Mouse (Mus musculus) thymus, postnatal 4 days (tissue): ENCODE data around the gene Il6st.
A peak's percentile ranks its signal among the peaks of the same experiment; 100 is the strongest.

Source experiments
- DNase-seq: peaks from one replicate; pipeline ENCODE4 v3.0.0; 2021

Gene Il6st

DNA sequence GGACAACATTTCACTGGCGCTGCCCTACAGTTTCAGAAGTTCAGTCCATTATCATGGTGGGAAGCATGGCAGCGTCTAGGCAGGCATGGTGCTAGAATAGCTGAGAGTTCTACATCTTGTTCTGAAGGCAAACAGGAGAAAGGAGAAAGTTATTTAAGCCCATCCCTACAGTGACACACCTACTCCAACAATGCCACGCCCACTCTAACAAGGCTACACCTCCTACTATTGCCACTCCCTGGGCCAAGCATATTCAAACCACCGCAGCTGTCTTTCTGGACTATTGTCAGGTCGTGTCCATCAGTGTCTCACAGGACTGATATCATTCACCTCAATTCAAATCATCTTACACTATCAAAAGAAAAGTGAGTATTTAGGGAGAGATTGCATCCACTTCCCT is 22.8 kb downstream of the Il6st start:
- DNase-seq: no peak

- DNase-seq: no peak
Observed at GRCm38 (mm10) chr13:112490036-112490435, 26.2 kb downstream of the Il6st start.

DNA sequence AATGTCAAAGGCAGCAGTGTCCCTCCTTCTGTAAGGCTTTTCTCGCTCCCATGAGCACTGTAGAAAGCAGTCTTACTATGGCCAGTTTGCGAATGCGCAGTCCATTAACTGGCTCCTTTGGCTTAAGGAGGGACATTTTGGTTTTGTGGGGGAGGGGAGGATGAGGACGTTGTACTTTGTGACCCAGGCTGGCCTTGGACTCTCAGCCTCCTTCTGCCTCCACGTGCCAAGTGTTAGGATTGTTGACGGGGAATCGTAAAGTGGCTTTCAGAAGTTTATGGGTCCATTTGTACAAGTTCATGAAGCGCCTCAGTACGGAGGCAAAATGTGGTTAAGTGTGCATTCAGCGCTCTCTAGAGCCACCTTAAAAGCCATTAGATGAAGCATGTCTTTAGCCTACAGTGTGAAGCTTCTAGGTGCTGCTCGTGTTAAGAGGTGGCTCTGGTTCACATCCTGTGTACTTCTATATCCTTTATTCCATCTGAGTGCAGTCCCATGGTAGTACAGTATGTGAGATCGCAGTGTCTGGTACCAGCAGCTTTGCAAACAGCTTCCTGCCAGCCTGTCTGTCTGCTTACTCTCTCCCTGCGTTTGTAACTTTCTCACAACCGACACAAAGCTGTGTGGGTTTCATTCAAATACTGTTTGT is 27.9 kb downstream of the Il6st start:
- DNase-seq: no peak

DNA sequence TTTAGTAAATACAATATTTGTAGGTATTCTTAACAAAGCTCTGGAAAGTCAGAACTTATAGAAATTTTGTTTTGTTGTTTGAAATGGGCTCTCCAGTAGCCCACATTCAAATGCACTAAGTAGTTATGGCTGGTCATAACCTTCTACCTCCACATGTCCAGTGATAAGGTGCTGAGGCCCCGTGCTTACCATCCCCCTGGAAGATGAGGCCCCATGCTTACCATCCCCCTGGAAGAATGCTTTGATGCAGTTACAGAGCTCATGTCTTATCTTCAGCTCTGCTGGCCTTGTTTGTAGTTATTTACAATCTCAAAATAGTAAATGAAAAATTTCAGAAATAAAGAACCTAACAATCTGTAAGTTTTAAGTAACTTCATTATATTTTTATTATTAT is 28.4 kb downstream of the Il6st start:
- no peak for DNase-seq

DNA sequence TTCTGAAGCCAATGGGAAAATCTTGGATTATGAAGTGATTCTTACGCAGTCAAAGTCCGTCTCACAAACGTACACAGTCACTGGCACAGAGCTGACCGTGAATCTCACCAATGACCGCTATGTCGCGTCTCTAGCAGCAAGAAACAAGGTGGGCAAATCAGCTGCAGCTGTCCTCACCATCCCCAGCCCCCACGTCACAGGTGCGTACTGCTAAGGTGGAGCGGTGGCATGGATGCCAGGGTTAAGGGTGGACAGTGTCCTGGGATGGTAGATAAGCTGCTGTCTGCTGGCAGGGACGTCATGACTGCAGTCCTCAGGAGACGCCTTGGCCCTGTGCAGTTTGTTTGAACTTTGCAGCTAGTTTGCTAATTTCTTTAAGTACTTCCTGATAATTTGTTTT is 30.7 kb downstream of the Il6st start:
- DNase-seq: no peak

- no peak for DNase-seq
Observed at GRCm38 (mm10) chr13:112500027-112500426, 36.2 kb downstream of the Il6st start.

DNA sequence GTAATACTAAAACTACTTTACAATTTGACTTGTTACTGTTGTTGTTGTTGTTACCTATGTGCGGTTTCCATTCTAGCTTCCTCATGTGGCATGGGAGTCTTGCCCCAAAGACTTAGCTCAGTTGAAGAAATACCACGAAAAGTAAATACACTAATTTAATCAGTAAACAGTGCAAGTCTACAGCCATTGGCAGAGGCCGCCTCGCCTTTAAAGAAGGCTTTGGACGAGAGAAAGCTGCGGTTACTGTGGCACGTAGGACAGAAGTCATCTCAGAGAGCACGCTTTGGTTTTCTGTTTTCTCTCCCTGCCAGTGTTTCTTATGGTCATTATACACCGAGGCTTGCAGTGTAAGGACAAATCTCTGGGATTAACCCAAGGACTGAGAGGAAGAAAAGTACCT is 36.6 kb downstream of the Il6st start:
- DNase-seq: no peak

DNA sequence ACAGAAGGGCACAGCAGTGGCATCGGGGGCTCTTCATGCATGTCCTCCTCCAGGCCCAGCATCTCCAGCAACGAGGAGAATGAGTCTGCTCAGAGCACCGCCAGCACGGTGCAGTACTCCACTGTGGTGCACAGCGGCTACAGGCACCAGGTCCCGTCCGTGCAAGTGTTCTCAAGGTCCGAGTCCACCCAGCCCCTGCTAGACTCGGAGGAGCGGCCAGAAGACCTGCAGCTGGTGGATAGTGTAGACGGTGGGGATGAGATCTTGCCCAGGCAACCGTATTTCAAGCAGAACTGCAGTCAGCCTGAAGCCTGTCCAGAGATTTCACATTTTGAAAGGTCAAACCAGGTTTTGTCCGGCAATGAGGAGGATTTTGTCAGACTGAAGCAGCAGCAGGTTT is 40.0 kb downstream of the Il6st start:
- DNase-seq: no peak

DNA sequence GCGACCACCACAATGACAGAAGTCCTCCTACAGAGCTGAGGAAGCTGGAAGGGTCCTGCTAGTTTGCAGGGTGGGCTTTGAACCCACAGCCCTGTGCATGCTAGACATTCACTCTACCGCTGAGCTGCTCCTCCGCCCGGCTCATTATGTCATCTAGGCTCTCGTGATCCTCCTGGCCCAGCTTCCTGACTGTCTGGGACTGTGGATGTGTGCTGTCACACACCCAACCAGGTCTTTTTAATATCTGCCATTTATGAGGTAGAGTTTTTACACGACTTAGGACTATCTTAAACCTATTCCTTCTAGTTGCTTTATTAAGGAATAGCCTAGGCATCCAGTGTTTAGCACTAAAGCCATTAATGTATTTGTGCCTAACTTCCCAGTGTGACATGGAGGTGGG is 41.6 kb downstream of the Il6st start:
- DNase-seq: no peak

DNA sequence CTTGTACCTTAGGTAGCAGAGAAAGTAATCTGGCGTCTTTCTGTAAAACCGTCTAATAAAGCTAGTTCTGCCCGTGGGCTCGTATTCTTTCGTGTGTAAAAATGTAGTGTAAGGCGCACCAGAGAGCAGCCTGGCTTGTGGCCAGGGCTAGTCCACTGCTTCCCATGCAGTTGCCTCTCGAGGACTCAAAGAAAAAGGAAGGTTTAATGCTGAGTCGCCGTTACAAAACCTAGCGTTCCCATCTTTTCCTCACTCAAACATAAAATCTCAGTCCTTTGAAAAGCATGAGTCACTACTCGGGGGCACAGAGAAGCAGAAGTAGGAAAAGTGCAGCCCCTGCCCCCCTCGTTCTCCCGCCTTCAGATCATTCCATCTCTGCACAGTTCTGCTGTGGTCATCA is 42.9 kb downstream of the Il6st start:
- DNase-seq: no peak

DNA sequence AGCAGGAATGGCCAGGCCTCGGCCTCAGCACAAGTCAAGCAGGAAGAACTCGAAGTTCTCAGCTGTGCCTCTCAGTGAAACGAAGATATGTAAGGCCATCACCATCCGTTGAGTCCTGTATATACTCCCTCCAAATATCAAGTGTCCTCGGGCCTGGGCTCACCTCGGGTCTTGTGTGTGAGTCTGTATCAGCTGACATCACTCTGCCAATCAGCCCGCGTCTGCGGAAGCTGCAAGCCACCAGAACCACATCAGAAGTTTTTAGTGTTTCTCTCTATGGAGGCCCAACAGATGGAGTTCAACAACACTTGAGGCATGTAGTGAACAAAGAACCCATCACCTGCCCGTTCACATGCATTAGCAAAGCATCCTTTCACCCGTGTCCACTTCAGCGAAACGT is 43.8 kb downstream of the Il6st start:
- peak; percentile 60 for DNase-seq

DNA sequence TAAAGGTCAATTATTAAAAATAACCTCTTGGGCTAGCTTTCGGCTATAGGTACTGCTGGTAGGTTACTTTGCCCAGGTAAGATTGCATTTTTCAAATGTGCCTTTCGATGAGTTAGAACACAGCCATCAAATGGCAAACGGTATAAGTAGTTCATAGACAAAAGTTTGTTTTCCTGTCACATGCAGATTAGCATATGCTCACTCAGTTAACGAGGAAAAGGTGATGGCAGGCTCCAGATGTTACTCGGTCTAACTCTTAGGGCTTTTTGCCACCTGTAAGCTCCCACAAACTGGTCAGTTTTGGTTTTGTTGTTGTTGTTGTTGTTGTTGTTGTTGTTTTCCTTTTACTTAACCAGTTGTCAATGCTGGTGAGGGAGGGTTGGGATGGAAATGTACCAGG is 44.6 kb downstream of the Il6st start:
- no peak for DNase-seq

GRCm38 (mm10) chr13:112509465-112509864 is 45.6 kb downstream of the Il6st start:
- peak; percentile 81 for DNase-seq

DNA sequence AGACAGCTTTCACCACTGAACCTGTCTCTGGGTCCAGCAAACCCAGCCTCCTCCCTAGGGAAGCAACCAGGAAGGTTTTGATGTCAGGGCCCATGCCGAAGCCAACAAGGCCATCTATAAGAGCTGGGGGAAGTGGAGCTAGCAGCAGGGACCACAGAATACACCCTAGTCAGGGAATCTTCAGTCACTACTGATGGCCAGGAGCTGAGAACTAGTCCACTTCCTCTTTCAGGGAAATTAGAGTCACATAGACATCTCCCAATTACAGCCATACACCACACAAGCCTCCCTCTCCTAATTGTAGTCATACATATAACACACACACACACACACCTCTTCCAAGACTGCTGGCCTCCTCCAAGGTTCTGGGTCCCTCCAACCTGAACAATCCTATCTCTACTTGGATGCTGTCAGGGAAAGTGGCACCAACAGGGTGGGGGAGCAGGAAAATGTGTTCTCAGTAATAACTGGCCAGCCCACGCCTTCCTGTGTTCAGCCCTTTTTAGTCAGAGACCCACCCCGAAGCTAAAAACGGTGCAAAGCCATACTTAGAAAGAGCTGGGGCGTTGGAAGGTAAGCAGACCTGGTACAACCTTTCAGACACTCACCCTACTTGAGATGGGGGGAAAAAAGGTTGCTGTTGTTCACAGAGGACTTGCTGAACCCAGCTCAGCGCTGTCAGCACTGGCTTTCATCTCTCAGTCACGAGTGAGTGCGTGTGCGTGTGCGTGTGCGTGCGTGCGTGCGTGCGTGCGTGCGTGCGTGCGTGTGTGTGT is 46.8 kb downstream of the Il6st start:
- DNase-seq: no peak

DNA sequence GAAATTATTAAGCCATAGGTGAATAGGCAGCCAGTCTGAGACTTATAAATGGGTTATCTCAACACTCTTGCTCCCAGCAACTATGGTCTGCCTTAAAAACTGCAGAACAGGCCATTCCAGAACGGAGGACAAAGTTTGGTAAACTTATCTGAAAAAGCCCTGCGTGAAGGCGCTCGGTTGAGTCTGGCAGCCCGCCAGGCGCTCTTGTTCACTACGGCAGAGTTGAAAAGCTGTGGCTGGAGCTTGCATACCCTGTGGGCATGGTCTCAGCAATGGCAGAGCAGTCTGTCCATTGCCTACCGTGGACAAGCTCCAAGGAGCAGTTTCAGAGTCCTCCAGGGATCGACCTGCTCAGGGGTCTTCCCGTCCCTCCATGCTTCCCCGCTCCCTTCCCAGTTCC is 47.4 kb downstream of the Il6st start:
- DNase-seq: peak; percentile 24

- no peak for DNase-seq
Observed at GRCm38 (mm10) chr13:112511810-112512209, 47.9 kb downstream of the Il6st start.

- DNase-seq: no peak
Observed at GRCm38 (mm10) chr13:112512824-112513223, 49.0 kb downstream of the Il6st start.

DNA sequence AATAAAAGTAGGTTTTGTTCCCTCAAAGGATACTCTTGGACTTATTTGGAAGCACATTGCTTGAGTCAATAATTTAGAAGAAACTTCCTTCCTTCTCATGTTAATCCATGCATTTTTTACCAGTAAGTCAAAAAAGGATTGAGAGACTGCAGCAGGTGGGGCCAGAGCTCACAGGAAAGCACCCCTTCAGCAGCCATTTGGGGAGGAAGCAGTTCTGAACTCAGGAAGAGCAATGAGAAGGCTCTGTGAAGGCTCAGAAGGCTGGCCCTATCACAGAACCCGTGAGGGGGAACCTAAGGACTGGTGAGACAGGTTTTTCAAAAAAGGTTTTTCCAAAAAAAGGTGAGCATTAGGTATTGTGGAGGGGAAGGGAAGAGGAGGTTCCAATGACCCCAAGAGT is 50.7 kb downstream of the Il6st start:
- DNase-seq: peak; percentile 38

GRCm38 (mm10) chr13:112522261-112522660 is 58.4 kb downstream of the Il6st start:
- DNase-seq: peak; percentile 44

DNA sequence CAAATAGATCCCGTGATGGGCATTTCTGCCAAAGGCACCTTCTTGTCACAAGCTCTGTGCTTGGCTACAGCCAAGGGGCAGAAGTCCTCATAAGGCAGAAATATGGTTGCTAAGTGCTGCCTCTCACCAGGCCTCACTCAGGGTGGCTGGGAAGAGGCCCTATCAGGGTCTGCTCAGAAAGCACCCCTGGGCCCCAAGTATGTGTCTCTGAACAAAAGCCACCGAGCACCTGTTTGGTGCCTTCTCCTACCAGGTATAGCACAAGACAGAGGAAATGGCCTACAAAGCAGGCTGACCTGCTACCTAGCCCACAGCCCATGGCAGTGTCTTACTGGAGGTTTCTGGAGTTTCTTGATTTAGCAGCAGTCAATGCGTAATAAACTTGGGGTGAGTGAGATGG is 59.0 kb downstream of the Il6st start:
- DNase-seq: peak; percentile 39

- DNase-seq: no peak
Observed at GRCm38 (mm10) chr13:112523346-112523970, 59.6 kb downstream of the Il6st start.

DNA sequence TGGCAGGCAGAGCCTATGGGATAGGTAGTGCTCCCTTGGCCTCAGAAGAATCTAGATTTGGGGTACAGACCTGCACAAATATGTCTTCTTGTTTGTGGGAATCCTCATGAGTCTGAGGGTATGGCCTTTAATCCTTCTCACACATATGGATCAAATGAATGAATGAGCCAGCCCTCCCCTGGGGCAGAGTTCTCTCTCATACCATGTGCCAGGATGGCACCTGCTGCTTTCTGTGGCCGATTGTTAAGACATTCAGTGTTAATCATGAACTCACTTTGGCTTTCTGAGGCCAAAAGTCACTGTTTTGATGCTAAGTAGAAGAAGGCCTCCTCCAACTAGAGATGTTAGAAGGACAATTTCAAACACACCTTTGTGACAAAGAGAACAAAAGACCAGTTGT is 63.3 kb downstream of the Il6st start:
- no peak for DNase-seq

DNA sequence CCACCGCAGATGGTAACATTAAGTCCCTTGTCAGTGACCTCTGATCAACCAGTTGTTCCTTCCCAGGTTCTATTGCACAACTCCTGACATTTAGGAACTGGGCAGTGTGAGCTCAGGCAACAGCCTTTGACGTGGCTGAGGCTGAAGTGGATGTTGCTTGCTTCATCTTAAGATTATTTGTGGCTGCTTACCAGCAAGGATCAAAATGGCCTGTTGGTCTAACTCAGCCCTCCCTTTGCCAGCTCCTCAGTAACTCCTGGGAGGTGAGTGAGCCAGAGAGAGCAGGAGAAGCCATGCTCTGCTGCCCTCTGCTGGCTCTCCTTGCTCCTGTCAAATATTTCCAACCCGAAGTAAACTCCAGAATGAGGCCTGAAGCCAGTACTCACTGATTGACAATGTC is 66.0 kb downstream of the Il6st start:
- peak; percentile 90 for DNase-seq

GRCm38 (mm10) chr13:112532235-112532634 is 68.4 kb downstream of the Il6st start:
- DNase-seq: no peak
